Mouse (Mus musculus) brain, embryonic 18.5 days (tissue): Measurements from ENCODE around the gene Upf3b.
"Not testable (repeated sequence)": the region's sequence is repeated elsewhere in the genome, so short reads cannot be mapped to it uniquely, and the experiment has no call there.

Source experiments
- DNase-seq: peaks from one replicate; pipeline ENCODE4 v3.0.0-alpha.2; 2012; ENCODE audit warnings: low read depth, low spot score

The Upf3b gene

GRCm38 (mm10) chrX:37080345-37080744 is 29.8 kb downstream of the Upf3b start:
- DNase-seq, result not testable (repeated sequence)

- DNase-seq, result no peak
Measured at GRCm38 (mm10) chrX:37076651-37077050, 33.5 kb downstream of the Upf3b start.

GRCm38 (mm10) chrX:37074262-37074892 is 35.7 kb downstream of the Upf3b start:
- no peak for DNase-seq

GRCm38 (mm10) chrX:37068766-37069165 is 41.4 kb downstream of the Upf3b start:
- DNase-seq, result no peak

GRCm38 (mm10) chrX:37067299-37067698 is 42.8 kb downstream of the Upf3b start:
- no peak for DNase-seq

GRCm38 (mm10) chrX:37063902-37064301 is 46.2 kb downstream of the Upf3b start:
- DNase-seq, result no peak

GRCm38 (mm10) chrX:37048890-37049823 is 61.0 kb downstream of the Upf3b start:
- no peak for DNase-seq

- DNase-seq, result no peak
Measured at GRCm38 (mm10) chrX:37048066-37048889, 61.8 kb downstream of the Upf3b start, which contains the start of gene Sowahd. Gene Sowahd (plus strand): TSS chrX:37048845.

- no peak for DNase-seq
Measured at GRCm38 (mm10) chrX:37042726-37043125, 67.4 kb downstream of the Upf3b start.
